8 mouse cellular contexts compared by ENCODE assay signal in the genomic region with DNA sequence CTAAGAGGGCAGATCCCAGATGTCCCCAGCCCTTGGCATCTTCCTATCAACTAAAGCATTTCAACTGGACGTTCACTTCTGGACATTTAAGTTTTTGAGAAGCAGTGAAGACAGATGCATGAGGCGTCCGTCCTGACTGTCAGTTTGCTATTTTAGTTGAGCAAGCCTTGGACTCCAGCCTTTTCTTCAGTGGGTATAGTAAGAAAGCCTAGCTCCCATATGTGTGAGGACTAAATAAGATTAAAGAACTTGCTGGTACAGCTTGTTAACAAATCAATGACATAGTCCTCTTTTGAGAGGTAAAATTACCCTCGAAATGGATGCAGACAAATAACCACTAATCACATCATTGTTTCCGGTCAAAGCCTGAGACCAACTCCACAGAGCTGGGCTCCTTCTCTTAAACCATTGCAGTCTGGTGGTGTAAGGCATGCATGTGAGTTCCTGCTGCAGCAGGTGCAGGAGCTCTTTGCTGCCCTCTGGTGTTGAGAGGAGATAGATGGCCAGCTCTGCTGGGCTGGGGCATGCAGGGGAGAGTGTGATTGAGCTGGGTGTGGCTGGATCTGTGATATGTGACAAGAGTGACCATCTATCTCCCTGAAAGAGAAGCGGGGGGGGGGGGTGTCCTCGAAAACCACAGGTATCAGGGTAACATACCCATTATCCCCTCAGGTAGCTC. TPM values are rescaled to one million over a fixed set of nuclear protein-coding genes. Genes with fewer than 3 reads are reported as not detected.
DNase-seq lines count a peak whose midpoint lies in the region; ATAC-seq and TF ChIP-seq lines count a peak whose summit lies in the region.

No protein-coding gene starts in this region.

- H3K27ac ChIP-seq in bone marrow, adult 2 months (ENCODE audit: control insufficient read depth, insufficient read depth, low read depth, low read length, poor library complexity): no peak overlapping the region
- H3K27ac ChIP-seq in embryonic fibroblast, embryonic 13.5 days (ENCODE audit: insufficient read depth, low read length): no peak overlapping the region
- H3K27ac ChIP-seq in heart, embryonic 12.5 days (ENCODE audit: poor library complexity, severe bottlenecking): no peak overlapping the region
- H3K27ac ChIP-seq in kidney, embryonic 15.5 days: no peak overlapping the region
- H3K27ac ChIP-seq in liver, adult 2 months (replicated peaks; ENCODE audit: insufficient read depth, low read depth, low read length): no peak overlapping the region

- peak; percentile 47 for DNase-seq in liver, adult 2 months (ENCODE audit: extremely low read depth, low read depth, low spot score)
- peak; percentile 89 for DNase-seq in splenic B cell, adult 2 months (ENCODE audit: low read depth, low spot score)

- H3K9me3 ChIP-seq in heart, embryonic 12.5 days (replicated peaks): no peaks in the 10 kb centered on the region
- H3K9me3 ChIP-seq in kidney, embryonic 15.5 days (replicated peaks): no peaks in the 10 kb centered on the region

- H3K4me2 ChIP-seq in heart, embryonic 12.5 days: no peak overlapping the region
- no peak overlapping the region for H3K4me2 ChIP-seq in kidney, embryonic 15.5 days
- no peak overlapping the region for H3K4me2 ChIP-seq in myocyte (ENCODE audit: low read depth)

- TF ChIP-seq CTCF in C2C12 (IDR thresholded peaks at IDR 0.05; ENCODE audit: control insufficient read depth, insufficient read depth, insufficient read length): peak; percentile 47
- TF ChIP-seq CTCF in bone marrow, adult 2 months (IDR thresholded peaks at IDR 0.05; ENCODE audit: control insufficient read depth, insufficient read depth, low read length): peak; percentile 95
- TF ChIP-seq CTCF in embryonic fibroblast, embryonic 13.5 days (IDR thresholded peaks at IDR 0.05; ENCODE audit: borderline replicate concordance, insufficient read depth, low read length): peak; percentile 77
- TF ChIP-seq CTCF in liver, adult 2 months (IDR thresholded peaks at IDR 0.05; ENCODE audit: low read depth, low read length): peak; percentile 92

- 43% methylated on average over 7 of the region's 7 CpGs for WGBS in bone marrow, adult 2 months
- 41% methylated on average over 7 of the region's 7 CpGs for WGBS in heart, embryonic 12.5 days
- WGBS in kidney, embryonic 15.5 days: 52% methylated on average over 7 of the region's 7 CpGs
- WGBS in liver, adult 2 months: 43% methylated on average over 7 of the region's 7 CpGs

- no peak overlapping the region for H3ac ChIP-seq in C2C12 (ENCODE audit: control insufficient read depth, insufficient read length, low read depth)
- no peak overlapping the region for H3ac ChIP-seq in myocyte (ENCODE audit: control insufficient read depth, insufficient read length)

- H3K79me2 ChIP-seq in C2C12 (ENCODE audit: control insufficient read depth, insufficient read depth) (no peaks in the 10 kb centered on the region), myocyte (ENCODE audit: control insufficient read depth, insufficient read depth) (no peaks in the 10 kb centered on the region)
- no peaks in the 10 kb centered on the region for H3K79me2 ChIP-seq in liver, adult 2 months (ENCODE audit: control insufficient read depth, insufficient read depth, low read length)

- H3K4me3 ChIP-seq in C2C12 (ENCODE audit: insufficient read depth, poor library complexity, severe bottlenecking) (no peak overlapping the region), myocyte (no peak overlapping the region)
- H3K4me3 ChIP-seq in bone marrow, adult 2 months (replicated peaks; ENCODE audit: control insufficient read depth, low read depth, low read length): no peak overlapping the region
- no peak overlapping the region for H3K4me3 ChIP-seq in embryonic fibroblast, embryonic 13.5 days (ENCODE audit: insufficient read depth, low read length)
- H3K4me3 ChIP-seq in heart, embryonic 12.5 days: no peak overlapping the region
- no peak overlapping the region for H3K4me3 ChIP-seq in kidney, embryonic 15.5 days (replicated peaks)
- H3K4me3 ChIP-seq in liver, adult 2 months (ENCODE audit: insufficient read depth, low read depth, low read length): no peak overlapping the region

- H3K4me1 ChIP-seq in bone marrow, adult 2 months (ENCODE audit: control insufficient read depth, insufficient read depth, low read length): no peaks in the 10 kb centered on the region
- no peaks in the 10 kb centered on the region for H3K4me1 ChIP-seq in embryonic fibroblast, embryonic 13.5 days (ENCODE audit: control insufficient read depth, insufficient read depth, low read length)
- no peaks in the 10 kb centered on the region for H3K4me1 ChIP-seq in heart, embryonic 12.5 days (replicated peaks)
- no peaks in the 10 kb centered on the region for H3K4me1 ChIP-seq in kidney, embryonic 15.5 days
- no peaks in the 10 kb centered on the region for H3K4me1 ChIP-seq in liver, adult 2 months (ENCODE audit: control insufficient read depth, insufficient read depth, low read length)

- no peaks in the 10 kb centered on the region for H3K27me3 ChIP-seq in C2C12 (ENCODE audit: control insufficient read depth, insufficient read depth, insufficient read length)
- no peaks in the 10 kb centered on the region for H3K27me3 ChIP-seq in heart, embryonic 12.5 days (replicated peaks)
- no peaks in the 10 kb centered on the region for H3K27me3 ChIP-seq in kidney, embryonic 15.5 days
- no peaks in the 10 kb centered on the region for H3K27me3 ChIP-seq in liver, adult 2 months (ENCODE audit: control insufficient read depth, insufficient read depth, low read length)
- H3K27me3 ChIP-seq in myocyte (ENCODE audit: control insufficient read depth, insufficient read depth, insufficient read length): no peaks in the 10 kb centered on the region
- no peaks in the 10 kb centered on the region for H3K27me3 ChIP-seq in splenic B cell, adult 2 months (ENCODE audit: control insufficient read depth, insufficient read depth, low read length, poor library complexity, severe bottlenecking)

- no peak for TF ChIP-seq POLR2A in bone marrow, adult 2 months (IDR thresholded peaks at IDR 0.05; ENCODE audit: borderline replicate concordance, control insufficient read depth, low read depth, low read length)
- TF ChIP-seq POLR2A in embryonic fibroblast, embryonic 13.5 days (IDR thresholded peaks at IDR 0.05; ENCODE audit: low read depth, low read length): no peak
- TF ChIP-seq POLR2A in liver, adult 2 months (IDR thresholded peaks at IDR 0.05; ENCODE audit: extremely low read depth, insufficient read depth, low read length): no peak
- no peak for TF ChIP-seq POLR2A in myocyte (IDR thresholded peaks at IDR 0.05; ENCODE audit: insufficient read length, low read depth)

- no peaks in the 10 kb centered on the region for H3K79me3 ChIP-seq in C2C12 (ENCODE audit: low read depth)

- ATAC-seq in heart, embryonic 12.5 days (ENCODE audit: insufficient number of reproducible peaks, low FRiP score): peak; percentile 80
- peak; percentile 95 for ATAC-seq in kidney, embryonic 15.5 days (replicated peaks; ENCODE audit: low FRiP score)

- H3K9ac ChIP-seq in heart, embryonic 12.5 days: no peak overlapping the region
- H3K9ac ChIP-seq in kidney, embryonic 15.5 days: no peak overlapping the region
- H3K9ac ChIP-seq in liver, adult 2 months (ENCODE audit: low read depth, low read length): no peak overlapping the region

- H3K36me3 ChIP-seq in C2C12 (ENCODE audit: control insufficient read depth, insufficient read depth) (no peaks in the 10 kb centered on the region), myocyte (ENCODE audit: control insufficient read depth, insufficient read depth) (no peaks in the 10 kb centered on the region)
- no peaks in the 10 kb centered on the region for H3K36me3 ChIP-seq in heart, embryonic 12.5 days
- H3K36me3 ChIP-seq in kidney, embryonic 15.5 days: no peaks in the 10 kb centered on the region
- H3K36me3 ChIP-seq in liver, adult 2 months (ENCODE audit: control insufficient read depth, insufficient read depth, low read length): no peaks in the 10 kb centered on the region
- H3K36me3 ChIP-seq in splenic B cell, adult 2 months (ENCODE audit: control insufficient read depth, insufficient read depth, low read length, poor library complexity, severe bottlenecking): no peaks in the 10 kb centered on the region

TF ChIP-seq in C2C12, 6 proteins besides CTCF, POLR2A, EP300 and RAD21 (continues in another document):
- TF ChIP-seq CEBPB (IDR thresholded peaks at IDR 0.05; ENCODE audit: low read depth): no peak
- TF ChIP-seq MAX (IDR thresholded peaks at IDR 0.05): no peak
- no peak for TF ChIP-seq FOSL1 (IDR thresholded peaks at IDR 0.05; ENCODE audit: insufficient read depth, low read length, poor library complexity, severe bottlenecking)
- peak; percentile 28 for TF ChIP-seq MYOD1 (IDR thresholded peaks at IDR 0.05; ENCODE audit: control insufficient read depth, insufficient read length, low read depth)

TF ChIP-seq in myocyte, 11 proteins besides CTCF, POLR2A, EP300 and RAD21:
- TF ChIP-seq POLR2AphosphoS2 (IDR thresholded peaks at IDR 0.05; ENCODE audit: insufficient read length, low read depth): no peak
- peak in 2 of 3 experiments; percentile 40 to 62 for TF ChIP-seq MYOG (IDR thresholded peaks at IDR 0.05; ENCODE audit: control insufficient read depth in 1 of 3, insufficient read depth in 1 of 3, insufficient read length in 2 of 3, low read depth in 2 of 3)
- TF ChIP-seq MYOD1 (IDR thresholded peaks at IDR 0.05; ENCODE audit: control insufficient read depth in 1 of 3, insufficient read length in 2 of 3, low read depth in 2 of 3): peak; percentile 32 to 73 (median 55)

RNA-seq across cellular contexts. Expression of gene Prcp, which starts 29.2 kb away (rescaled TPM):
- polyA plus RNA-seq in C2C12 (2012; fragmentation: generic; extraction: Trizol) (17.7 TPM), myocyte (2012; fragmentation: generic; extraction: Trizol) (10.8 TPM)
- 32.8 and 34.1 TPM in 2 replicates for polyA plus RNA-seq in bone marrow, adult 2 months (2011; ENCODE audit: insufficient read depth, insufficient read length, low replicate concordance, missing spikeins)
- 73.0 and 77.9 TPM in 2 replicates for polyA plus RNA-seq in embryonic fibroblast, embryonic 13.5 days (2011; ENCODE audit: insufficient read length, low read depth, missing spikeins)
- polyA plus RNA-seq in heart, embryonic 12.5 days (2016; fragmentation: Nextera tagmentation; extraction: Ambion mirVana): 19.3 and 19.6 TPM in 2 replicates
- polyA plus RNA-seq in kidney, embryonic 15.5 days (2015; fragmentation: Nextera tagmentation; extraction: Ambion mirVana): 20.9 and 22.7 TPM in 2 replicates
- 6.2 and 6.6 TPM in 2 replicates for total RNA-seq in liver, adult 2 months (2014; rRNA removed)
- 4.2 and 4.6 TPM in 2 replicates for polyA plus RNA-seq in liver, adult 2 months (2012; rRNA removed)

RNA-seq across cellular contexts. Expression of gene Ddias, which starts 29.5 kb away (rescaled TPM):
- polyA plus RNA-seq in C2C12 (2012; fragmentation: generic; extraction: Trizol) (4.6 TPM), myocyte (2012; fragmentation: generic; extraction: Trizol) (2.0 TPM)
- 6.2 and 14.7 TPM in 2 replicates for polyA plus RNA-seq in bone marrow, adult 2 months (2011; ENCODE audit: insufficient read depth, insufficient read length, low replicate concordance, missing spikeins)
- polyA plus RNA-seq in embryonic fibroblast, embryonic 13.5 days (2011; ENCODE audit: insufficient read length, low read depth, missing spikeins): 26.8 and 31.0 TPM in 2 replicates
- polyA plus RNA-seq in heart, embryonic 12.5 days (2016; fragmentation: Nextera tagmentation; extraction: Ambion mirVana): 11.6 and 12.6 TPM in 2 replicates
- 12.2 and 16.7 TPM in 2 replicates for polyA plus RNA-seq in kidney, embryonic 15.5 days (2015; fragmentation: Nextera tagmentation; extraction: Ambion mirVana)
- total RNA-seq in liver, adult 2 months (2014; rRNA removed): 0.87 and 1.0 TPM in 2 replicates
- 0.06 and 0.21 TPM in 2 replicates for polyA plus RNA-seq in liver, adult 2 months (2012; rRNA removed)
